Comparison of ENCODE assay signal across 21 mouse cellular contexts in genomic region chr4:21629275-21629583, GRCm38 (mm10). TPM values are rescaled to one million over a fixed set of nuclear protein-coding genes. Genes with fewer than 3 reads are reported as not detected.
DNase-seq lines count a peak whose midpoint lies in the region; ATAC-seq lines count a peak whose summit lies in the region.
"Had no signal": no experiment of that assay in that cellular context is flagged by ENCODE, and none has a peak within 500 bp of the region (broad histone marks: within the 10 kb centered on the region; RNA-seq: fewer than 3 reads in every experiment).

No protein-coding gene starts in this region.

- H3K27me3 ChIP-seq in heart, embryonic 11.5 days (ENCODE audit: control insufficient read depth, insufficient read depth, low read length), result no peaks in the 10 kb centered on the region
- no peaks in the 10 kb centered on the region for H3K27me3 ChIP-seq in neural tube, embryonic 13.5 days
- no peaks in the 10 kb centered on the region for H3K27me3 ChIP-seq in midbrain, embryonic 14.5 days (ENCODE audit: control insufficient read depth, insufficient read depth, low read length)
- H3K27me3 ChIP-seq: liver, embryonic 12.5 days had no signal

- intact Hi-C loops in left cerebral cortex, postnatal 14 days (cut with DNase I), result no loop called here

- H3K9ac ChIP-seq in heart, embryonic 11.5 days (ENCODE audit: low read depth, low read length), result no peak overlapping the region
- no peak overlapping the region for H3K9ac ChIP-seq in neural tube, embryonic 13.5 days
- no peak overlapping the region for H3K9ac ChIP-seq in midbrain, embryonic 14.5 days (replicated peaks; ENCODE audit: low read length)
- H3K9ac ChIP-seq: liver, embryonic 12.5 days; lung, embryonic 14.5 days had no signal

- H3K4me2 ChIP-seq in heart, embryonic 11.5 days, result no peak overlapping the region
- H3K4me2 ChIP-seq in neural tube, embryonic 13.5 days, result no peak overlapping the region
- no peak overlapping the region for H3K4me2 ChIP-seq in midbrain, embryonic 14.5 days (ENCODE audit: low read length)
- H3K4me2 ChIP-seq: liver, embryonic 12.5 days; lung, embryonic 14.5 days had no signal

- no peak overlapping the region for H3K27ac ChIP-seq in heart, embryonic 11.5 days (ENCODE audit: low read depth, low read length)
- H3K27ac ChIP-seq in neural tube, embryonic 13.5 days (replicated peaks), result no peak overlapping the region
- no peak overlapping the region for H3K27ac ChIP-seq in midbrain, embryonic 14.5 days (replicated peaks; ENCODE audit: low read depth, low read length)
- H3K27ac ChIP-seq: heart, adult 2 months; liver, embryonic 12.5 days had no signal

- peak; percentile 57; the same call in 1 of the 2 replicates for ATAC-seq in heart, embryonic 11.5 days (replicated peaks; ENCODE audit: insufficient number of reproducible peaks, low FRiP score, low TSS enrichment)
- ATAC-seq in neural tube, embryonic 13.5 days (ENCODE audit: low read depth), result peak; percentile 59; the same call in 1 of the 2 replicates
- peak; percentile 67; the same call in 1 of the 2 replicates for ATAC-seq in midbrain, embryonic 14.5 days (ENCODE audit: low FRiP score, low TSS enrichment)
- ATAC-seq: liver, embryonic 12.5 days had no signal

- no peaks in the 10 kb centered on the region for H3K9me3 ChIP-seq in heart, embryonic 11.5 days (replicated peaks; ENCODE audit: control insufficient read depth, low read length)
- no peaks in the 10 kb centered on the region for H3K9me3 ChIP-seq in neural tube, embryonic 13.5 days
- H3K9me3 ChIP-seq in midbrain, embryonic 14.5 days (ENCODE audit: control insufficient read depth, low read length), result no peaks in the 10 kb centered on the region
- H3K9me3 ChIP-seq: liver, embryonic 12.5 days had no signal

- no peak overlapping the region for H3K4me3 ChIP-seq in heart, embryonic 11.5 days (ENCODE audit: low read depth, low read length)
- H3K4me3 ChIP-seq in neural tube, embryonic 13.5 days, result no peak overlapping the region
- H3K4me3 ChIP-seq in midbrain, embryonic 14.5 days (replicated peaks; ENCODE audit: low read depth, low read length), result no peak overlapping the region
- H3K4me3 ChIP-seq: heart, adult 2 months; liver, embryonic 12.5 days; myocyte had no signal

- no peaks in the 10 kb centered on the region for H3K4me1 ChIP-seq in heart, embryonic 11.5 days (ENCODE audit: control insufficient read depth, insufficient read depth, low read length)
- H3K4me1 ChIP-seq in neural tube, embryonic 13.5 days (replicated peaks), result no peaks in the 10 kb centered on the region; the same call in 1 of the 2 replicates
- H3K4me1 ChIP-seq in midbrain, embryonic 14.5 days (ENCODE audit: control insufficient read depth, insufficient read depth, low read length), result no peaks in the 10 kb centered on the region
- H3K4me1 ChIP-seq: liver, embryonic 12.5 days had no signal

- 77% methylated on average over 2 of the region's 2 CpGs for WGBS in heart, embryonic 11.5 days (ENCODE audit: insufficient replicate concordance)
- WGBS in neural tube, embryonic 13.5 days, result 90% methylated on average over 2 of the region's 2 CpGs
- WGBS in midbrain, embryonic 14.5 days, result 85% methylated on average over 2 of the region's 2 CpGs

- H3K36me3 ChIP-seq in heart, embryonic 11.5 days (ENCODE audit: control insufficient read depth, insufficient read depth, low read length), result no peaks in the 10 kb centered on the region
- H3K36me3 ChIP-seq in neural tube, embryonic 13.5 days, result no peaks in the 10 kb centered on the region
- no peaks in the 10 kb centered on the region for H3K36me3 ChIP-seq in midbrain, embryonic 14.5 days (ENCODE audit: control insufficient read depth, insufficient read depth, low read length)
- H3K36me3 ChIP-seq: liver, embryonic 12.5 days had no signal

- no peak for DNase-seq in heart, adult 11 months
- DNase-seq in neural tube, embryonic 10.5 days (ENCODE audit: extremely low spot score, low spot score), result no peak
- no peak for DNase-seq in midbrain, embryonic 14.5 days
- DNase-seq in adrenal gland, adult 8-10 months, result no peak
- DNase-seq in left cerebral cortex, postnatal 14 days (ENCODE audit: low spot score in 2 of 2), result no peak
- DNase-seq: cerebellum, adult 9-11 months; gastrocnemius, postnatal 10 days; heart, adult 2 months; heart, postnatal 10 days; kidney, postnatal 4 days; layer of hippocampus, postnatal 36 days; lung, embryonic 14.5 days; thymus, postnatal 14 days had no signal

RNA-seq across cellular contexts. Expression of gene Prdm13, which starts 56.5 kb away (rescaled TPM):
- not detected in 2 replicates for polyA plus RNA-seq in heart, embryonic 11.5 days (2014; fragmentation: Nextera tagmentation; extraction: Ambion mirVana)
- 1.4 and 2.0 TPM in 2 replicates for polyA plus RNA-seq in neural tube, embryonic 13.5 days (2015; fragmentation: Nextera tagmentation; extraction: Ambion mirVana)
- 0.42 and 0.63 TPM in 2 replicates for polyA plus RNA-seq in midbrain, embryonic 14.5 days (2014; fragmentation: Nextera tagmentation; extraction: Ambion mirVana)
- total RNA-seq in adrenal gland, adult 8-10 months (2022), result not detected
- not detected for total RNA-seq in left cerebral cortex, postnatal 14 days (2021)
- total RNA-seq: adrenal gland, postnatal 4 days; gastrocnemius, postnatal 10 days; heart, adult 2 months; heart, postnatal 10 days; layer of hippocampus, postnatal 36 days; left cerebral cortex, postnatal 36 days; megakaryocyte progenitor cell, adult 5-6 weeks had no signal
- polyA plus RNA-seq: heart, adult 2 months; kidney, embryonic 14.5 days; liver, embryonic 12.5 days; lung, embryonic 14.5 days; myocyte had no signal
